Mouse (Mus musculus) T-helper 1 cell (primary cell): ENCODE data around the gene H1f0.

Source experiments
- in situ Hi-C: fragments of 300-600 bp; cut with MboI, MseI; formaldehyde crosslinking; loops from one replicate; pipeline ENCODE4 v1.15.1; 2025; ENCODE audit warnings: high pct_unique_total_duplicates

H1f0 gene

GRCm38 (mm10) chr15:79038331-79038730 lies 10.1 kb downstream of the H1f0 start:
- in situ Hi-C loops: no loop called here

- in situ Hi-C loops: no loop called here
Measured at GRCm38 (mm10) chr15:79038853-79039252, 10.6 kb downstream of the H1f0 start.

- in situ Hi-C loops: no loop called here
Measured at GRCm38 (mm10) chr15:79040501-79041416, 12.5 kb downstream of the H1f0 start.

- in situ Hi-C loops: no loop called here
Measured at GRCm38 (mm10) chr15:79041585-79041984, 13.3 kb downstream of the H1f0 start, which contains the start of gene Galr3. Galr3 (plus strand) TSS chr15:79041885.

GRCm38 (mm10) chr15:79042721-79043491 lies 14.7 kb downstream of the H1f0 start:
- in situ Hi-C loops: no loop called here

- in situ Hi-C loops: no loop called here
Measured at GRCm38 (mm10) chr15:79044837-79045236, 16.6 kb downstream of the H1f0 start.

- in situ Hi-C loops: no loop called here
Measured at GRCm38 (mm10) chr15:79048186-79048585, 19.9 kb downstream of the H1f0 start.

- in situ Hi-C loops: no loop called here
Measured at GRCm38 (mm10) chr15:79050160-79050845, 22.1 kb downstream of the H1f0 start.

GRCm38 (mm10) chr15:79050964-79051363 lies 22.7 kb downstream of the H1f0 start:
- in situ Hi-C loops: no loop called here

GRCm38 (mm10) chr15:79051461-79052360 lies 23.5 kb downstream of the H1f0 start:
- in situ Hi-C loops: no loop called here

GRCm38 (mm10) chr15:79052366-79052765 lies 24.1 kb downstream of the H1f0 start:
- in situ Hi-C loops: no loop called here

GRCm38 (mm10) chr15:79056601-79057000 lies 28.4 kb downstream of the H1f0 start:
- in situ Hi-C loops: no loop called here

- in situ Hi-C loops: no loop called here
Measured at GRCm38 (mm10) chr15:79057850-79058249, 29.6 kb downstream of the H1f0 start.

- in situ Hi-C loops: no loop called here
Measured at GRCm38 (mm10) chr15:79060887-79061565, 32.8 kb downstream of the H1f0 start.

- in situ Hi-C loops: no loop called here
Measured at GRCm38 (mm10) chr15:79062376-79063159, 34.3 kb downstream of the H1f0 start, which contains the start of gene Ankrd54. Ankrd54 (minus strand) TSS chr15:79062893.

GRCm38 (mm10) chr15:79063160-79063740 lies 35.0 kb downstream of the H1f0 start:
- in situ Hi-C loops: no loop called here

- in situ Hi-C loops: no loop called here
Measured at GRCm38 (mm10) chr15:79065086-79065770, 37.0 kb downstream of the H1f0 start.

- in situ Hi-C loops: no loop called here
Measured at GRCm38 (mm10) chr15:79066276-79066675, 38.0 kb downstream of the H1f0 start.
